ENCODE assay signal across 8 mouse cellular contexts in genomic region chrX:110814151-110814571, GRCm38 (mm10). TPM values are rescaled to one million over a fixed set of nuclear protein-coding genes. Genes with fewer than 3 reads are reported as not detected.
DNase-seq lines count a peak whose midpoint lies in the region; ATAC-seq and TF ChIP-seq lines count a peak whose summit lies in the region.

TSS of gene Pou3f4 (plus strand) at chrX:110814280.

- TF ChIP-seq CTCF in hindbrain, postnatal 0 days (IDR thresholded peaks at IDR 0.05; ENCODE audit: low read depth): no peak

- intact Hi-C loops in left cerebral cortex, postnatal 10 days (cut with DNase I): no loop called here

- peak; percentile 83 for ATAC-seq in cerebellum, adult (ENCODE audit: insufficient number of reproducible peaks, low FRiP score, low TSS enrichment)
- peak; percentile 91 for ATAC-seq in forebrain, embryonic 12.5 days (ENCODE audit: low FRiP score)
- peak; percentile 93 for ATAC-seq in hindbrain, postnatal 0 days
- peak; percentile 95 for ATAC-seq in midbrain, embryonic 15.5 days (replicated peaks)
- ATAC-seq in megakaryocyte-erythroid progenitor cell, adult 5-6 weeks (replicated peaks; ENCODE audit: low FRiP score, low TSS enrichment, poor library complexity, severe bottlenecking): no peak

- peak within 1 kb of the TSS; percentile 90 for H3K27ac ChIP-seq in forebrain, embryonic 12.5 days
- peak within 1 kb of the TSS; percentile 76 for H3K27ac ChIP-seq in hindbrain, postnatal 0 days
- H3K27ac ChIP-seq in midbrain, embryonic 15.5 days: peak within 1 kb of the TSS; percentile 91

- WGBS in forebrain, embryonic 12.5 days: 18% methylated on average over 20 of the region's 20 CpGs
- WGBS in hindbrain, postnatal 0 days: 29% methylated on average over 20 of the region's 20 CpGs
- 21% methylated on average over 20 of the region's 20 CpGs for WGBS in midbrain, embryonic 15.5 days

- H3K9me3 ChIP-seq in forebrain, embryonic 12.5 days: no peaks in the 10 kb centered on the region
- H3K9me3 ChIP-seq in hindbrain, postnatal 0 days (ENCODE audit: low read length): no peaks in the 10 kb centered on the region
- no peaks in the 10 kb centered on the region for H3K9me3 ChIP-seq in midbrain, embryonic 15.5 days

- peak within 1 kb of the TSS; percentile 54 for H3K4me2 ChIP-seq in forebrain, embryonic 12.5 days
- H3K4me2 ChIP-seq in hindbrain, postnatal 0 days (ENCODE audit: low read depth, low read length): peak within 1 kb of the TSS; percentile 58
- peak within 1 kb of the TSS; percentile 49 for H3K4me2 ChIP-seq in midbrain, embryonic 15.5 days

- DNase-seq in R1 (ENCODE audit: low read depth, low spot score): peak; percentile 52
- peak; percentile 92 for DNase-seq in hindbrain, postnatal 0 days (ENCODE audit: low spot score)
- peak; percentile 72 to 82 for DNase-seq in left cerebral cortex, postnatal 10 days (ENCODE audit: extremely low spot score in 1 of 2, low spot score in 2 of 2)
- DNase-seq in testis, postnatal 14 days (ENCODE audit: low spot score): peak; percentile 40

- H3K4me1 ChIP-seq in forebrain, embryonic 12.5 days: peaks cover under 1% of the 10 kb centered on the region; the same call in 1 of the 2 replicates
- no peaks in the 10 kb centered on the region for H3K4me1 ChIP-seq in hindbrain, postnatal 0 days (ENCODE audit: insufficient read depth, low read length)
- no peaks in the 10 kb centered on the region for H3K4me1 ChIP-seq in midbrain, embryonic 15.5 days

- H3K4me3 ChIP-seq in forebrain, embryonic 12.5 days (replicated peaks): peak within 1 kb of the TSS; percentile 54
- H3K4me3 ChIP-seq in hindbrain, postnatal 0 days (ENCODE audit: low read length): peak within 1 kb of the TSS; percentile 52
- peak within 1 kb of the TSS; percentile 63 for H3K4me3 ChIP-seq in midbrain, embryonic 15.5 days

- no peaks in the 10 kb centered on the region for H3K27me3 ChIP-seq in forebrain, embryonic 12.5 days
- no peaks in the 10 kb centered on the region for H3K27me3 ChIP-seq in hindbrain, postnatal 0 days (ENCODE audit: insufficient read depth, low read length)
- H3K27me3 ChIP-seq in midbrain, embryonic 15.5 days (replicated peaks): no peaks in the 10 kb centered on the region

- H3K9ac ChIP-seq in forebrain, embryonic 12.5 days: peak within 1 kb of the TSS; percentile 69
- peak within 1 kb of the TSS; percentile 51 for H3K9ac ChIP-seq in hindbrain, postnatal 0 days (replicated peaks; ENCODE audit: low read length)
- H3K9ac ChIP-seq in midbrain, embryonic 15.5 days: peak within 1 kb of the TSS; percentile 65

- H3K36me3 ChIP-seq in forebrain, embryonic 12.5 days (replicated peaks): no peaks in the 10 kb centered on the region
- H3K36me3 ChIP-seq in hindbrain, postnatal 0 days (ENCODE audit: insufficient read depth, low read length): no peaks in the 10 kb centered on the region
- no peaks in the 10 kb centered on the region for H3K36me3 ChIP-seq in midbrain, embryonic 15.5 days (replicated peaks)

RNA-seq across cellular contexts. Expression of gene Pou3f4, which starts in this region (rescaled TPM):
- polyA plus RNA-seq in forebrain, embryonic 12.5 days (2016; fragmentation: Nextera tagmentation; extraction: Ambion mirVana): 14.2 and 16.5 TPM in 2 replicates
- 14.9 and 19.3 TPM in 2 replicates for total RNA-seq in hindbrain, postnatal 0 days (2014; rRNA removed)
- polyA plus RNA-seq in hindbrain, postnatal 0 days (2015; fragmentation: Nextera tagmentation; extraction: Ambion mirVana): 5.1 and 5.5 TPM in 2 replicates
- 1 to 10 TPM; 4.7 to 5.5 TPM for total RNA-seq in left cerebral cortex, postnatal 10 days (2021)
- 26.2 and 26.3 TPM in 2 replicates for polyA plus RNA-seq in midbrain, embryonic 15.5 days (2015; fragmentation: Nextera tagmentation; extraction: Ambion mirVana)
- not detected in 2 replicates for total RNA-seq in megakaryocyte-erythroid progenitor cell, adult 5-6 weeks (2014; fragmentation: Nextera tagmentation)
- not detected in 2 replicates for total RNA-seq in megakaryocyte-erythroid progenitor cell, adult 5-6 weeks (2017)

Comparison
In these comparisons a context has a peak if more than half of its experiments do, and no peak if none do; other contexts are left out.
1. RNA of gene Pou3f4 (total RNA-seq): 14.9 to 19.3 TPM in hindbrain, postnatal 0 days and 4.7 to 5.5 TPM in left cerebral cortex, postnatal 10 days; not detected in megakaryocyte-erythroid progenitor cell, adult 5-6 weeks; every median in the first group is over 4 times any median in the second.
2. DNase-seq: peak in every context shown above with its lines; median percentile 92 in hindbrain, postnatal 0 days; 77 in left cerebral cortex, postnatal 10 days; 52 in R1; 40 in testis, postnatal 14 days.
3. Peak in every context shown above with its lines, with median percentiles within 50 percentile points of each other: H3K27ac ChIP-seq, H3K4me2 ChIP-seq, H3K4me3 ChIP-seq and H3K9ac ChIP-seq.